Mouse (Mus musculus) midbrain, embryonic 13.5 days (tissue): Measurements from ENCODE around the gene Trim65. TPM values are rescaled to one million over a fixed set of nuclear protein-coding genes. Genes with fewer than 3 reads are reported as not detected.
A peak's percentile ranks its signal among the peaks of the same experiment; 100 is the strongest.

Source experiments
- ATAC-seq: fragments of 200-750 bp; cut with Nextera tagmentation; 2 replicates; pipeline ENCODE4 v1.8.0; 2017; ENCODE audit warnings: mild to moderate bottlenecking, moderate TSS enrichment, moderate library complexity
- H3K27ac ChIP-seq: fragments of 300-500 bp; sonication (generic); 2 replicates; pipeline ENCODE4 v1.5.1; 2015; ENCODE audit warnings: inconsistent platforms, mild to moderate bottlenecking, moderate library complexity
- H3K27me3 ChIP-seq: fragments of 300-500 bp; sonication (generic); 2 replicates; pipeline ENCODE4 v1.6.1; 2015; ENCODE audit warnings: mild to moderate bottlenecking, inconsistent platforms
- H3K36me3 ChIP-seq: fragments of 300-500 bp; sonication (generic); 2 replicates; pipeline ENCODE4 v1.6.1; 2015; ENCODE audit warnings: mild to moderate bottlenecking, inconsistent platforms
- H3K4me1 ChIP-seq: fragments of 300-500 bp; sonication (generic); replicated peaks from 2 replicates; pipeline ENCODE4 v1.6.1; 2015; ENCODE audit warnings: inconsistent platforms
- H3K4me2 ChIP-seq: fragments of 300-500 bp; sonication (generic); replicated peaks from 2 replicates; pipeline ENCODE4 v1.6.1; 2015; ENCODE audit warnings: moderate library complexity, mild to moderate bottlenecking, inconsistent platforms
- H3K4me3 ChIP-seq: fragments of 300-500 bp; sonication (generic); replicated peaks from 2 replicates; pipeline ENCODE4 v1.5.1; 2015; ENCODE audit warnings: mild to moderate bottlenecking, inconsistent platforms
- H3K9ac ChIP-seq: fragments of 300-500 bp; sonication (generic); replicated peaks from 2 replicates; pipeline ENCODE4 v1.6.1; 2015; ENCODE audit warnings: mild to moderate bottlenecking, inconsistent platforms
- H3K9me3 ChIP-seq: fragments of 300-500 bp; sonication (generic); 2 replicates; pipeline ENCODE4 v1.6.1; 2016; ENCODE audit warnings: mild to moderate bottlenecking, inconsistent platforms
- WGBS: fragments of 180-500 bp; shearing (Covaris S2); methylation state at CpG from one replicate; pipeline ENCODE4 v1.1.7; 2015; 5-methylcytosine and 5-hydroxymethylcytosine counted together
- polyA plus RNA-seq: library from polyadenylated mRNA; unstranded; fragments of >200 nt; fragmentation: Nextera tagmentation; extraction: Ambion mirVana; gene quantifications from 2 replicates; pipeline ENCODE4 v1.2.1, GENCODE M21; 2015

The Trim65 gene
- 1.3 and 1.8 TPM in 2 replicates for polyA plus RNA-seq

- Histone ChIP-seq H3K4me2 (peak within 1 kb of the TSS; percentile 62), H3K4me3 (peak within 1 kb of the TSS; percentile 53), H3K4me1 (peaks cover 32% of the 10 kb centered on the region), H3K9me3 (no peaks in the 10 kb centered on the region), H3K9ac (peak within 1 kb of the TSS; percentile 72), H3K27me3 (no peaks in the 10 kb centered on the region; the same call in 1 of the 2 replicates), H3K36me3 (peaks cover 47% of the 10 kb centered on the region), H3K27ac (peak within 1 kb of the TSS; percentile 89)
- peak; percentile 90 for ATAC-seq
- WGBS: under 1% methylated on average over 69 of the region's 69 CpGs
Observed at GRCm38 (mm10) chr11:116130488-116131205, at the start of gene Trim65. TSS of gene Trim65 (minus strand) at chr11:116131128.

GRCm38 (mm10) chr11:116178411-116179121 is 47.6 kb upstream of the Trim65 start:
- no peak overlapping the region for H3K9ac ChIP-seq
- H3K27ac ChIP-seq: no peak overlapping the region
- WGBS: 91% methylated on average over 20 of the region's 20 CpGs

GRCm38 (mm10) chr11:116176010-116176409 is 45.1 kb upstream of the Trim65 start:
- Histone ChIP-seq H3K9ac (no peak overlapping the region), H3K27me3 (no peaks in the 10 kb centered on the region), H3K4me2 (no peak overlapping the region), H3K4me3 (no peak overlapping the region), H3K27ac (no peak overlapping the region), H3K9me3 (no peaks in the 10 kb centered on the region), H3K4me1 (no peaks in the 10 kb centered on the region), H3K36me3 (peaks cover 96% of the 10 kb centered on the region)
- no peak for ATAC-seq
- WGBS: 80% methylated on average over 7 of the region's 7 CpGs

More at GRCm38 (mm10) chr11:116178411-116179121, 47.6 kb upstream of the Trim65 start:
- H3K4me1 ChIP-seq: no peaks in the 10 kb centered on the region
- no peak overlapping the region for H3K4me3 ChIP-seq
- H3K36me3 ChIP-seq: peaks cover 94% of the 10 kb centered on the region
- no peaks in the 10 kb centered on the region for H3K9me3 ChIP-seq
- no peak for ATAC-seq
- no peak overlapping the region for H3K4me2 ChIP-seq
- no peaks in the 10 kb centered on the region for H3K27me3 ChIP-seq

- H3K9me3 ChIP-seq: no peaks in the 10 kb centered on the region
- no peaks in the 10 kb centered on the region for H3K27me3 ChIP-seq
- ATAC-seq: no peak
- no peak overlapping the region for H3K9ac ChIP-seq
- peaks cover 86% of the 10 kb centered on the region for H3K36me3 ChIP-seq
- WGBS: 92% methylated on average over 22 of the region's 22 CpGs
- no peak overlapping the region for H3K27ac ChIP-seq
- H3K4me2 ChIP-seq: no peak overlapping the region
- no peaks in the 10 kb centered on the region for H3K4me1 ChIP-seq
- no peak overlapping the region for H3K4me3 ChIP-seq
Observed at GRCm38 (mm10) chr11:116174775-116175448, 44.0 kb upstream of the Trim65 start.

- no peak for ATAC-seq
- H3K4me1 ChIP-seq: peaks cover 7% of the 10 kb centered on the region
- H3K4me2 ChIP-seq: no peak overlapping the region
- no peak overlapping the region for H3K27ac ChIP-seq
- no peak overlapping the region for H3K9ac ChIP-seq
- no peaks in the 10 kb centered on the region for H3K27me3 ChIP-seq
- 80% methylated on average over 2 of the region's 2 CpGs for WGBS
- H3K4me3 ChIP-seq: no peak overlapping the region
- H3K9me3 ChIP-seq: no peaks in the 10 kb centered on the region
- H3K36me3 ChIP-seq: peaks cover 58% of the 10 kb centered on the region
Observed at GRCm38 (mm10) chr11:116171959-116172358, 41.0 kb upstream of the Trim65 start.

- H3K4me2 ChIP-seq: no peak overlapping the region
- H3K36me3 ChIP-seq: peaks cover 47% of the 10 kb centered on the region
- no peaks in the 10 kb centered on the region for H3K9me3 ChIP-seq
- no peak overlapping the region for H3K9ac ChIP-seq
- WGBS: 92% methylated on average over 5 of the region's 5 CpGs
- no peaks in the 10 kb centered on the region for H3K27me3 ChIP-seq
- no peak overlapping the region for H3K27ac ChIP-seq
- peaks cover 17% of the 10 kb centered on the region for H3K4me1 ChIP-seq
- ATAC-seq: no peak
- H3K4me3 ChIP-seq: no peak overlapping the region
Observed at GRCm38 (mm10) chr11:116170003-116170800, 39.3 kb upstream of the Trim65 start.

GRCm38 (mm10) chr11:116169214-116169613 is 38.3 kb upstream of the Trim65 start:
- peaks cover 47% of the 10 kb centered on the region for H3K36me3 ChIP-seq
- H3K9ac ChIP-seq: no peak overlapping the region
- WGBS: 89% methylated on average over 3 of the region's 3 CpGs
- H3K27me3 ChIP-seq: no peaks in the 10 kb centered on the region
- peaks cover 17% of the 10 kb centered on the region for H3K4me1 ChIP-seq
- H3K27ac ChIP-seq: no peak overlapping the region
- H3K9me3 ChIP-seq: no peaks in the 10 kb centered on the region
- H3K4me3 ChIP-seq: no peak overlapping the region
- no peak overlapping the region for H3K4me2 ChIP-seq
- no peak for ATAC-seq

- Histone ChIP-seq H3K36me3 (peaks cover 46% of the 10 kb centered on the region), H3K9ac (peak within 1 kb of the TSS; percentile 90), H3K9me3 (no peaks in the 10 kb centered on the region), H3K4me3 (peak within 1 kb of the TSS; percentile 82), H3K4me2 (peak within 1 kb of the TSS; percentile 71), H3K27me3 (no peaks in the 10 kb centered on the region), H3K27ac (peak within 1 kb of the TSS; percentile 95), H3K4me1 (peaks cover 20% of the 10 kb centered on the region)
- WGBS: under 1% methylated on average over 40 of the region's 40 CpGs
- ATAC-seq: peak; percentile 99
Observed at GRCm38 (mm10) chr11:116167884-116168439, 37.0 kb upstream of the Trim65 start, which contains the start of gene Fbf1. TSS of gene Fbf1 (minus strand) at chr11:116168166.

- Histone ChIP-seq H3K4me2 (peak overlapping the region; percentile 71), H3K9me3 (no peaks in the 10 kb centered on the region), H3K27ac (peak overlapping the region; percentile 95), H3K36me3 (peaks cover 40% of the 10 kb centered on the region), H3K9ac (peak overlapping the region; percentile 90), H3K4me1 (peaks cover 25% of the 10 kb centered on the region), H3K4me3 (peak overlapping the region; percentile 82), H3K27me3 (no peaks in the 10 kb centered on the region)
- 10% methylated on average over 6 of the region's 6 CpGs for WGBS
- ATAC-seq: no peak
Observed at GRCm38 (mm10) chr11:116167232-116167631, 36.3 kb upstream of the Trim65 start.

GRCm38 (mm10) chr11:116163002-116163401 is 32.1 kb upstream of the Trim65 start:
- H3K36me3 ChIP-seq: peaks cover 63% of the 10 kb centered on the region
- H3K9ac ChIP-seq: 0 out of 2 replicates have a peak overlapping the region, but pooled peaks have one; percentile 19
- no peak overlapping the region for H3K27ac ChIP-seq
- WGBS: 35% methylated on average over 9 of the region's 9 CpGs
- no peak overlapping the region for H3K4me2 ChIP-seq
- H3K4me1 ChIP-seq: peaks cover 23% of the 10 kb centered on the region
- H3K27me3 ChIP-seq: no peaks in the 10 kb centered on the region
- H3K4me3 ChIP-seq: no peak overlapping the region
- no peaks in the 10 kb centered on the region for H3K9me3 ChIP-seq
- no peak for ATAC-seq

GRCm38 (mm10) chr11:116162146-116162545 is 31.2 kb upstream of the Trim65 start:
- WGBS: 71% methylated on average over 10 of the region's 10 CpGs

More at GRCm38 (mm10) chr11:116162146-116162545, 31.2 kb upstream of the Trim65 start:
- ATAC-seq: 0 out of 2 replicates have a peak, but pooled peaks have one; percentile 22
- Histone ChIP-seq H3K9me3 (no peaks in the 10 kb centered on the region), H3K4me2 (no peak overlapping the region), H3K27me3 (no peaks in the 10 kb centered on the region), H3K9ac (no peak overlapping the region), H3K4me3 (no peak overlapping the region), H3K36me3 (peaks cover 72% of the 10 kb centered on the region), H3K27ac (no peak overlapping the region), H3K4me1 (peaks cover 23% of the 10 kb centered on the region)
